Mouse (Mus musculus): Measurements from ENCODE around the gene Tmtc2. TPM values are rescaled to one million over a fixed set of nuclear protein-coding genes. Genes with fewer than 3 reads are reported as not detected.

Tmtc2 gene
- polyA plus RNA-seq (2012; rRNA removed), result 1.8 and 2.9 TPM in 2 replicates

- WGBS, result under 1% methylated on average over 61 of the region's 61 CpGs
- H3K27me3 ChIP-seq (ENCODE audit: control insufficient read depth, insufficient read depth, low read length), result no peaks in the 10 kb centered on the region
- peak within 1 kb of the TSS; percentile 85 for H3K4me3 ChIP-seq (ENCODE audit: low read depth, low read length)
- TF ChIP-seq POLR2A (IDR thresholded peaks at IDR 0.05; ENCODE audit: low read depth, low read length) (no peak), CTCF (IDR thresholded peaks at IDR 0.05; ENCODE audit: extremely low read depth, insufficient read length, insufficient replicate concordance, low read depth, low read length) (no peak)
- peak within 1 kb of the TSS; percentile 75 for H3K27ac ChIP-seq (ENCODE audit: insufficient read depth, low read depth, low read length)
- H3K4me1 ChIP-seq (ENCODE audit: control insufficient read depth, insufficient read depth, insufficient read length, low read length), result peaks cover 3% of the 10 kb centered on the region; the same call in 1 of the 2 replicates
- H3K36me3 ChIP-seq (ENCODE audit: control insufficient read depth, insufficient read depth, low read length), result no peaks in the 10 kb centered on the region
Observed at GRCm38 (mm10) chr10:105573908-105574694, at the start of gene Tmtc2. Gene Tmtc2, minus strand, starts transcription at chr10:105574451.

GRCm38 (mm10) chr10:105612117-105612516, 37.9 kb upstream of the Tmtc2 start:
- no peaks in the 10 kb centered on the region for H3K36me3 ChIP-seq (ENCODE audit: control insufficient read depth, insufficient read depth, low read length)
- no peak overlapping the region for H3K27ac ChIP-seq (ENCODE audit: insufficient read depth, low read depth, low read length)
- no peak for TF ChIP-seq POLR2A (IDR thresholded peaks at IDR 0.05; ENCODE audit: low read depth, low read length)
- no peak for TF ChIP-seq CTCF (IDR thresholded peaks at IDR 0.05; ENCODE audit: extremely low read depth, insufficient read length, insufficient replicate concordance, low read depth, low read length)
- H3K4me3 ChIP-seq (ENCODE audit: low read depth, low read length), result no peak overlapping the region
- H3K27me3 ChIP-seq (ENCODE audit: control insufficient read depth, insufficient read depth, low read length), result no peaks in the 10 kb centered on the region
- 83% methylated on average over 3 of the region's 3 CpGs for WGBS
- H3K4me1 ChIP-seq (ENCODE audit: control insufficient read depth, insufficient read depth, insufficient read length, low read length), result no peaks in the 10 kb centered on the region

GRCm38 (mm10) chr10:105598826-105599225, 24.6 kb upstream of the Tmtc2 start:
- H3K4me1 ChIP-seq (ENCODE audit: control insufficient read depth, insufficient read depth, insufficient read length, low read length), result no peaks in the 10 kb centered on the region
- H3K27me3 ChIP-seq (ENCODE audit: control insufficient read depth, insufficient read depth, low read length), result no peaks in the 10 kb centered on the region
- no peak for TF ChIP-seq POLR2A (IDR thresholded peaks at IDR 0.05; ENCODE audit: low read depth, low read length)
- TF ChIP-seq CTCF (IDR thresholded peaks at IDR 0.05; ENCODE audit: extremely low read depth, insufficient read length, insufficient replicate concordance, low read depth, low read length), result no peak
- H3K36me3 ChIP-seq (ENCODE audit: control insufficient read depth, insufficient read depth, low read length), result no peaks in the 10 kb centered on the region
- no peak overlapping the region for H3K27ac ChIP-seq (ENCODE audit: insufficient read depth, low read depth, low read length)
- no peak overlapping the region for H3K4me3 ChIP-seq (ENCODE audit: low read depth, low read length)
- WGBS, result 73% methylated on average over 8 of the region's 8 CpGs

GRCm38 (mm10) chr10:105597226-105597625, 23.0 kb upstream of the Tmtc2 start:
- no peak for TF ChIP-seq POLR2A (IDR thresholded peaks at IDR 0.05; ENCODE audit: low read depth, low read length)
- no peak for TF ChIP-seq CTCF (IDR thresholded peaks at IDR 0.05; ENCODE audit: extremely low read depth, insufficient read length, insufficient replicate concordance, low read depth, low read length)
- Histone ChIP-seq H3K27ac (ENCODE audit: insufficient read depth, low read depth, low read length) (no peak overlapping the region), H3K36me3 (ENCODE audit: control insufficient read depth, insufficient read depth, low read length) (no peaks in the 10 kb centered on the region), H3K27me3 (ENCODE audit: control insufficient read depth, insufficient read depth, low read length) (no peaks in the 10 kb centered on the region), H3K4me1 (ENCODE audit: control insufficient read depth, insufficient read depth, insufficient read length, low read length) (no peaks in the 10 kb centered on the region), H3K4me3 (ENCODE audit: low read depth, low read length) (no peak overlapping the region)
- 61% methylated on average over 3 of the region's 3 CpGs for WGBS

- 75% methylated on average over 7 of the region's 7 CpGs for WGBS
- Histone ChIP-seq H3K27ac (ENCODE audit: insufficient read depth, low read depth, low read length) (no peak overlapping the region), H3K27me3 (ENCODE audit: control insufficient read depth, insufficient read depth, low read length) (no peaks in the 10 kb centered on the region), H3K36me3 (ENCODE audit: control insufficient read depth, insufficient read depth, low read length) (no peaks in the 10 kb centered on the region), H3K4me3 (ENCODE audit: low read depth, low read length) (no peak overlapping the region), H3K4me1 (ENCODE audit: control insufficient read depth, insufficient read depth, insufficient read length, low read length) (no peaks in the 10 kb centered on the region)
- TF ChIP-seq CTCF (IDR thresholded peaks at IDR 0.05; ENCODE audit: extremely low read depth, insufficient read length, insufficient replicate concordance, low read depth, low read length) (no peak), POLR2A (IDR thresholded peaks at IDR 0.05; ENCODE audit: low read depth, low read length) (no peak)
Observed at GRCm38 (mm10) chr10:105595480-105596102, 21.3 kb upstream of the Tmtc2 start.

GRCm38 (mm10) chr10:105588141-105588540, 13.9 kb upstream of the Tmtc2 start:
- H3K36me3 ChIP-seq (ENCODE audit: control insufficient read depth, insufficient read depth, low read length), result no peaks in the 10 kb centered on the region
- no peaks in the 10 kb centered on the region for H3K27me3 ChIP-seq (ENCODE audit: control insufficient read depth, insufficient read depth, low read length)
- no peaks in the 10 kb centered on the region for H3K4me1 ChIP-seq (ENCODE audit: control insufficient read depth, insufficient read depth, insufficient read length, low read length)
- H3K4me3 ChIP-seq (ENCODE audit: low read depth, low read length), result no peak overlapping the region
- TF ChIP-seq CTCF (IDR thresholded peaks at IDR 0.05; ENCODE audit: extremely low read depth, insufficient read length, insufficient replicate concordance, low read depth, low read length), result no peak
- no peak for TF ChIP-seq POLR2A (IDR thresholded peaks at IDR 0.05; ENCODE audit: low read depth, low read length)
- H3K27ac ChIP-seq (ENCODE audit: insufficient read depth, low read depth, low read length), result no peak overlapping the region

GRCm38 (mm10) chr10:105579318-105579717, 5.1 kb upstream of the Tmtc2 start:
- Histone ChIP-seq H3K4me3 (ENCODE audit: low read depth, low read length) (no peak overlapping the region), H3K27me3 (ENCODE audit: control insufficient read depth, insufficient read depth, low read length) (no peaks in the 10 kb centered on the region), H3K36me3 (ENCODE audit: control insufficient read depth, insufficient read depth, low read length) (no peaks in the 10 kb centered on the region), H3K27ac (ENCODE audit: insufficient read depth, low read depth, low read length) (no peak overlapping the region), H3K4me1 (ENCODE audit: control insufficient read depth, insufficient read depth, insufficient read length, low read length) (peaks cover 3% of the 10 kb centered on the region; the same call in 1 of the 2 replicates)
- WGBS, result 60% methylated on average over 2 of the region's 2 CpGs
- TF ChIP-seq CTCF (IDR thresholded peaks at IDR 0.05; ENCODE audit: extremely low read depth, insufficient read length, insufficient replicate concordance, low read depth, low read length) (no peak), POLR2A (IDR thresholded peaks at IDR 0.05; ENCODE audit: low read depth, low read length) (no peak)

Data from small intestine, adult 2 months (tissue).